Mouse (Mus musculus) regulatory T cell (primary cell): ENCODE measurements at regions not wholly inside any gene's neighbourhood (a gene's known extent, or its start where the extent isn't known, plus 50 kb on each side); places are given as distances from the start of the nearest gene placed in this dataset.

Experiments used
- in situ Hi-C: fragments of 300-600 bp; cut with MboI, MseI; formaldehyde crosslinking; loops from one replicate; pipeline ENCODE4 v1.15.1; 2025; ENCODE audit warnings: high pct_unique_total_duplicates

GRCm38 (mm10) chr7:72726214-72726854, 419.9 kb upstream of the Mctp2 start:
- in situ Hi-C loops: no loop called here

- in situ Hi-C loops: no loop called here
Observed at GRCm38 (mm10) chr7:72737792-72738191, 431.4 kb upstream of the Mctp2 start.

DNA sequence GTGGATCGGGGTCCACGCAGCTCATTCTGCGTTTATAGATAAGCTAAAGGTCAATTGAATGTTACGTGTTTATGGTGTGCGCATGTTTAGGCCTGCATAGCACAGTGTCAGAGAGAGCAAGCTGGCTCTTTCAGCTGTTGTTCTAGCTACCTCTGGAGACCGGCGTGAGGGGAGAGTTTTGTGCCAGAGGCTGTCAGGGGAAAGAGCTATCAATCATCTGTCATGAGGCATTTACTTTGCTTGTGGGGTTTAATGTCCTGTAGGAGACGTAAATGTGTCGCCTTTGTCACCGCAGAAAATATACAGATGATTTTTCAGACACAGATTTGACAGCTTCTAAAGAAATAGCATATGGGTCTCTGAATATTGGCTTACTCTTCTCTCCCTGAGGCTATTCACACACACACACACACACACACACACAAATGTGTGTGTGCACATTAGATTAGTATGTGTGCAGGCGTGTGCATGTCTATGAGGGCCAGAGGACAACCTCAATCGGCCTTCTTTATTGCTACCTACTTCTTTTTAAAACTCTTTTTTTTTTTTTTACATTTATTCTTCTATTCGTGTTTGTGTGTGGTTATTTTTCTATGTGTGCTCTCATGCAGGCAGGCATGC, 432.0 kb upstream of the Mctp2 start:
- in situ Hi-C loops: no loop called here

DNA sequence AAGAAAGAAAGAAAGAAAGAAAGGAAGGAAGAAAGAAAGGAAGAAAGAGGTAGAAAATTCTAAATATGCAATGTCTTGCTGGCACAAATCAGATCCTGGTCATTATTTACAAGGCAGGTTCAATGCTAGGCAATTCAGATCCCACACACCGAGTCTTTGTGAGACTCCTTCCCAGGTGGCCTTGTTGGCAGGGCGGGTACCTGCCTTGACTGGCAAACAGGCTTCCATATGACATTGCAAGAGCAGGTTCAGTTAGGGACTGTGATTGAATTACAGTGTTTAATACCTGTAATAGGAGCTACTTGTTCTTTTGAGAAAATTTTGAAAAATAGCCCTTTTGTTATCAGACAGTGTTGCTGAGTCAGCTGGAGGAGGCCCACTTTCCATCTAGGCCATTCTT, 436.0 kb upstream of the Mctp2 start:
- in situ Hi-C loops: no loop called here

DNA sequence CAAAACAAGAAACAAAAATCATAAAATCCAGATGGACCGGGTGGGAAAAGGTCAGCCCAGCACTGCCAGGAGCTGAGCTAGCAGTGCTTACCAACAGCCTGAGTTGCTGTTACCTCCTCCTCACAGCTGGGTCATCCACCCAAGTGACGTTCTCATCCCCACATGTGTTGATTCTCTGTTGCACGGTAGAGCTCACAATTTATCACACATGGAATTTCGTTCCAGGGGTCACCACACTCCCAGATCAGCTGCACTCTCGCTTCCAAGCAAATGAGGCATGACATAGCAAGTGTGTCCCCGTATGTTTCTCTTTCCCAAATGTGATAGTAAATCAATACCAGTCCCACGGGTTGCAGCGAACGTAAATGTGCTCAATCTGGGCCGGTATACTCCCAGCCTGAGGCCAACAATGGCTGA, 445.1 kb upstream of the Mctp2 start:
- in situ Hi-C loops: loop anchor here (10.0 kb wide), 1 partner anchor 147 kb away; no protein-coding TSS in a partner anchor

DNA sequence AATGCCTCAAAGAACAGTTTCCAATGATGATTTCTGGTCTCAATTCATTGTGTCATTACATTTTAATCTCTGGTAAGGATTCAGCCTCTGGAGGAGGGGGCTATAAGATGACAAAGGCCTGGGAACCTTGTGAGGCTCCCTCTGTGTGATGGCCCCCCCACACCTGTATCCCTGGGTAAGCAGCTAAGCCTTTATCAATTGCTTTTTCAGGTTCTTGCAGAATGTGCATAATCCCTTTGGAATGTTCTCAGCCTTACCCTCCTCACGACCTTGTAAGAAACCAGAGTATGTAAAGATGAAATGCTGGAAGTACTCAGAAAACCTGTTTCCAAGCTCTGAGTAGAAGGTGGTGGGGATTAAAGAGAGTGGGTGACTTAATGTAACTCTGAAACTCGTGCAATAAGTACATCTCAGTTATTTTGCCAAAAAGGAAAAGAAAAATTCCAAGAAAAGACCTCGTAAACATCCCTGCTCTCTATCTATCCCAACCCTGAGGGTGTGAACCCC, 446.7 kb upstream of the Mctp2 start:
- in situ Hi-C loops: loop anchor here (10.0 kb wide), 1 partner anchor 148 kb away; no protein-coding TSS in a partner anchor

GRCm38 (mm10) chr7:72762711-72763110, 456.3 kb upstream of the Mctp2 start:
- in situ Hi-C loops: no loop called here

GRCm38 (mm10) chr7:72768705-72769104, 462.3 kb upstream of the Mctp2 start:
- in situ Hi-C loops: no loop called here

- in situ Hi-C loops: no loop called here
Observed at GRCm38 (mm10) chr7:72774031-72774770, 467.8 kb upstream of the Mctp2 start.

- in situ Hi-C loops: no loop called here
Observed at GRCm38 (mm10) chr7:72774771-72775119, 468.3 kb upstream of the Mctp2 start.

GRCm38 (mm10) chr7:72787306-72787705, 480.9 kb upstream of the Mctp2 start:
- in situ Hi-C loops: no loop called here

GRCm38 (mm10) chr7:72788261-72788660, 481.9 kb upstream of the Mctp2 start:
- in situ Hi-C loops: no loop called here

DNA sequence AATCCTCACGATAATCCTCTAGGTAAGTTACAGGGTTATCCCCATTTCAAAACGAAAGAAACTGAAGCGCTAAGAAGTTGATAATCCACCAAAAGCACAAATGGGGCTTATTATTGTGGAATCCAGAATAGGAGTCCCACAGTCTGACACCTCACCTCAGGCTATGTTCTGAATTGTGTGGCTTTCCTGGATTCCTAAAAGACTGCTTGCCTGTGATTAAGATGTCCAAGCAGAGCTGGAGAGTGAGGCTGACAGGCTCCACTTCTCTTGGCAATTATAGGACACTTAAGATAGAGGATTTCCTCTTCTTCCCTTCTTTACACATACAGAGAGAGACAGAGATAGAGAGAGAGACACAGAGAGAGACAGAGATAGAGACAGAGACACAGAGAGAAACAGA, 515.7 kb upstream of the Mctp2 start:
- in situ Hi-C loops: no loop called here

DNA sequence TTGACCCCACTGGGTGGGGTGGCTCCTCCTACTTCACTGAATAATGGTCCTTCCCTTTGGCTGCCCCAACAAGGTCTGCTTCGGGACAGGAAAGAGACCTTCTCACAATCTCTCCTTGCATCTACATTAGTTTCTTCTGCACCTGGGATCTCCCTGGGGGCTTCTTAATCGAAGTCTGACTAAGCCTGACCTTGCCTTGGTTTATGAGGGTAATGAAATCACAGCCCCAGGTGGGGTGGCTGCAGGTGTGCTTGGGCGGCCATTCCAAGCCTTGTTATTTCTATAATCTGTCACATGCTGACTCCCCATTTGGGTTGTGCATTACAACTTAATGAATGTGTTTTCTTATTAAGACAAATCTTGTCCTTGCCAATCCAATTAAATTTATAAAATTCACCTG, 520.2 kb upstream of the Mctp2 start:
- in situ Hi-C loops: no loop called here

- in situ Hi-C loops: no loop called here
Observed at GRCm38 (mm10) chr7:72835423-72835822, 529.0 kb upstream of the Mctp2 start.

- in situ Hi-C loops: no loop called here
Observed at GRCm38 (mm10) chr7:72836026-72836425, 529.6 kb upstream of the Mctp2 start.

DNA sequence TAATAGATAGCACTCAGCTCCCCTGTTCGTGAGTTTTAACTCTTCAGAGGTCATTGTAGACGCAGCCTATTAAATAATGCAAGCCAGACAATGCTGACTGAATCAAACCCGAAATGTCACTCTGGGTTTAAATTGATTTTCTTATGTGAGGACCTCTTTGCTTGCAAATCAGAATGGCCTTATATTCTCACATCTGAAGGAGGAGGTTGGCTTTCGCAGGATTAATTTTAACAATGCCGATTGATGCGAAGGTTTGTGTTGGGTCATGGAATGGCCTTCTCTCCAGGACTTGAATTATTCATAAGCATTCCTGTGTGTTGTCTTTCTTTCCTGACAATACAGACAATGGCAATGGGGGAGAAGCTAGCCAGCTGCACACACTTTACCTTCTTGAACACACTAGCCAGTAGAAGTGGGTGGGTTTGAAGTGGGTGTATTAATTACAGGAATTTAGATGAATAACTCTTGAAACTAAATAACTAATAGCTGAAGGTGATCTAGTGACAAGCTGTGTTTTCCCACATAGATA, 530.1 kb upstream of the Mctp2 start:
- in situ Hi-C loops: no loop called here

DNA sequence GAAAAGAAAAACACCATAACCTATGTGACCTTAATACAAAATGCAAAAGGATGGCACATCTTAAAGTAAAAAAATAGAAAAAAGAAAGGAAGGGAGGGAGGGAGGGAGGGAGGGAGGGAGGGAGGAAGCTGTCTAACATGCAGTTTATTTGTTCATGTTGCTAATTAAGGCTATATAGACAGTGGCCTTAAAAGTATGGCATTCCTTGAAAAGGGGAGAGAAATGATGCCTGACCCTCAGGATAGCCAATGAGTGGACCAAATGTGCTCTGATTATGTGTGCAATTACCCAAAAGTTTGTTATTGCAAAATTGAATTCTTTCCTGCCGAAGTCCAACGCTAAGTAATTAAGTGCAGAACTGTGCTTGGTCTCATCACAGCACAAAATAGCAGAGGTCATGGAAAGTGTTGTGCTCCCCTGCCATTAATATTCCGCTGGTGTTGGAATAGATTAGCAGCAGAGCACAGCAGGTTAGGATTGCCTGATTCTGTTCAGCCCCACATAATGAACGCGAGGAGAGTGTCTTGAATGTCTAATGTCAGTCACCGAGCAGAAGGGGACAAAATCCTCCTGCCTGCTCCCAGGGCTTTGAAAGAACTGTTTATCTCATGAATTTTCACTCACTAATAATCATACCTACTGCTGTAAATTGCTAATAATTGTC, 531.7 kb upstream of the Mctp2 start:
- in situ Hi-C loops: no loop called here

GRCm38 (mm10) chr7:72851346-72851745, 524.0 kb upstream of the Rgma start:
- in situ Hi-C loops: no loop called here

- in situ Hi-C loops: no loop called here
Observed at GRCm38 (mm10) chr7:72854501-72855002, 520.8 kb upstream of the Rgma start.

GRCm38 (mm10) chr7:72866966-72867754, 508.1 kb upstream of the Rgma start:
- in situ Hi-C loops: no loop called here
